Mouse (Mus musculus): ENCODE measurements around the gene Gm11020.
"Not testable (repeated sequence)": the region's sequence is repeated elsewhere in the genome, so short reads cannot be mapped to it uniquely, and the experiment has no call there.

DNA sequence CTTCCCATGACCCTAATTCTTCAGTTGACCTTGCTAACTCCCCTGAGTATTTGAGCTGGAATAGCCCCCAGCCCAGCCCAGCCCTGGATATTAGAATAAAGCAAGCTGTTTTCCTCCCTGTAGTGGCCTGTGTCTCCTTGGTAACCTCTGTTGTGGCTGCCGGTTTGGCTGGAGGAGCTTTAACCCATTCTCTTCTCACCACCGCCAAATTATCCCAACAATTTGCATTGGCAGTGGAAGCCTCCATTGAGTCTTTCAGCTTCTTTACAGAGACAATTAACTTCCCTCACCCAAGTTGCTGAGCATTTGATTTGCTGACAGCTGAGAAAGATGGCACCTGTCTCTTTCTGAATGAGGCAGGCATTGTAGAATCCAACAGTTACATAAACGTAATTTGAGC, 19.8 kb upstream of the Gm11020 start:
- not testable (repeated sequence) for TF ChIP-seq EP300, CTCF (IDR thresholded peaks at IDR 0.05; ENCODE audit: low read depth)
